Mouse (Mus musculus) lung, embryonic 14.5 days (tissue): ENCODE measurements around the gene Coq2. TPM values are rescaled to one million over a fixed set of nuclear protein-coding genes. Genes with fewer than 3 reads are reported as not detected.

Source experiments
- ATAC-seq: fragments of 200-750 bp; cut with Nextera tagmentation; 2 replicates; pipeline ENCODE4 v1.8.0; 2017; ENCODE audit warnings: mild to moderate bottlenecking, moderate TSS enrichment, moderate library complexity; ENCODE audit not compliant: insufficient read depth
- DNase-seq: peaks from one replicate; pipeline ENCODE4 v3.0.0-alpha.2; 2015
- H3K27ac ChIP-seq: fragments of 300-500 bp; sonication (generic); 2 replicates; pipeline ENCODE4 v1.5.1; 2014; ENCODE audit warnings: low read depth, mild to moderate bottlenecking, moderate library complexity
- H3K27me3 ChIP-seq: fragments of 300-500 bp; sonication (generic); 2 replicates; pipeline ENCODE4 v1.6.1; 2014; ENCODE audit warnings: low read length, control low read depth; ENCODE audit not compliant: insufficient read depth
- H3K36me3 ChIP-seq: fragments of 300-500 bp; sonication (generic); 2 replicates; pipeline ENCODE4 v1.6.1; 2014; ENCODE audit warnings: control low read depth; ENCODE audit not compliant: insufficient read depth
- H3K4me1 ChIP-seq: fragments of 300-500 bp; sonication (generic); 2 replicates; pipeline ENCODE4 v1.6.1; 2014; ENCODE audit warnings: antibody characterized with exemption, control low read depth; ENCODE audit not compliant: insufficient read depth
- H3K4me2 ChIP-seq: fragments of 300-500 bp; sonication (generic); 2 replicates; pipeline ENCODE4 v1.6.1; 2014; ENCODE audit warnings: mild to moderate bottlenecking
- H3K4me3 ChIP-seq: fragments of 300-500 bp; sonication (generic); 2 replicates; pipeline ENCODE4 v1.5.1; 2014; ENCODE audit warnings: low read depth, low read length
- H3K9ac ChIP-seq: fragments of 300-500 bp; sonication (generic); 2 replicates; pipeline ENCODE4 v1.6.1; 2014
- H3K9me3 ChIP-seq: fragments of 300-500 bp; sonication (generic); 2 replicates; pipeline ENCODE4 v1.6.1; 2016; ENCODE audit warnings: low read depth, low read length, control low read depth
- CTCF ChIP-seq: IDR thresholded peaks from 2 replicates; pipeline ENCODE4 v1.5.1; 2016; ENCODE audit warnings: antibody characterized with exemption, low read depth
- WGBS: fragments of 180-500 bp; shearing (Covaris S2); extraction: QIAGEN DNeasy Blood & Tissue Kit; methylation state at CpG from one replicate; pipeline ENCODE4 v1.1.7; 2014; 5-methylcytosine and 5-hydroxymethylcytosine counted together
- polyA plus RNA-seq: library from polyadenylated mRNA; unstranded; fragments of >200 nt; fragmentation: Nextera tagmentation; extraction: Ambion mirVana; gene quantifications from 2 replicates; pipeline ENCODE4 v1.2.1, GENCODE M21; 2014

The Coq2 gene
- 68.7 and 70.9 TPM in 2 replicates for polyA plus RNA-seq

DNA sequence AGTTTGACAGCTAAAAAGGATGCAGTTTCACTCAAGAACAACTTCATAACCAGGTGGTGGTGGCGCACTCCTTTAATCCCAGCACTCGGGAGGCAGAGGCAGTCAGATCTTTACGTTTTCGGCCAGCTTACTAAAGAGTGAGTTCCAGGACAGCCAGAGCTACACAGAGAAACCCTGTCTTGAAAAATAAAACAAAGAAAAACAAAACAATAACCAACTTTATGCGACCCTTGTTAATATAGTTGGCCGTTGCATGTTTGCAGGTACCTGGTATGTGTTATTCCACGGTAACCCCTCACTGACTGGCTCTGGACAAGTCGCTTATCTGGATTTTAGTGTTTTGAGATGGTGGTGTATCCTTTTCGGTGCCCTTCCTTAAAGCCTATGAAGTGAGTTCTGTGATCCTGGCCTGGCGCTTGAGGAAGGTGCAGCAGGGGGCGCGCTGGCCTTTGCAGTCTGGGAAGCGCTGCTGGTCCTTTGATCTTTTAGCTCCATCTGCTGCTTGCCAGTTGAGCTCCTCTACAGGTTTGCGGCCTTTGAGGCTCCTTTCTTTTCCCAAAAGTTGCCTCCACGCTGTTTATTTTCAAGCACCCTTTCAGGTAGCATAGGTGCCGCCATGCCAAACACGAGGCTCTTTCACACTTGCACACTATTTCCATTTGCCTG lies at the start of gene Coq2:
Gene Coq2 (minus strand): TSS at position 430 of the 666 bp plus-strand sequence.
- Histone ChIP-seq H3K4me2 (peak within 1 kb of the TSS; percentile 80), H3K9me3 (no peaks in the 10 kb centered on the region), H3K4me3 (peak within 1 kb of the TSS; percentile 78), H3K9ac (peak within 1 kb of the TSS; percentile 80), H3K36me3 (peaks cover 5% of the 10 kb centered on the region; the same call in 1 of the 2 replicates), H3K4me1 (peaks cover 8% of the 10 kb centered on the region; the same call in 1 of the 2 replicates), H3K27me3 (no peaks in the 10 kb centered on the region), H3K27ac (peak within 1 kb of the TSS; percentile 78)
- DNase-seq (peak; percentile 93), ATAC-seq (peak; percentile 65; the same call in 1 of the 2 replicates)
- TF ChIP-seq CTCF = peak; percentile 92
- 10% methylated on average over 17 of the region's 17 CpGs for WGBS

GRCm38 (mm10) chr5:100719235-100720088 lies 44.5 kb upstream of the Coq2 start, which contains the start of gene Hpse:
Gene Hpse (minus strand): TSS chr5:100719716.
- TF ChIP-seq CTCF = no peak
- peak; percentile 90 for ATAC-seq
- H3K9me3 ChIP-seq = peaks cover 3% of the 10 kb centered on the region; the same call in 1 of the 2 replicates
- peak within 1 kb of the TSS; percentile 52 for H3K4me3 ChIP-seq
- no peak within 1 kb of the TSS for H3K27ac ChIP-seq
- no peaks in the 10 kb centered on the region for H3K36me3 ChIP-seq
- H3K4me1 ChIP-seq = no peaks in the 10 kb centered on the region
- 0% methylated on average over 53 of the region's 56 CpGs for WGBS
- H3K4me2 ChIP-seq = peak within 1 kb of the TSS; percentile 95
- peaks cover 4% of the 10 kb centered on the region; the same call in 1 of the 2 replicates for H3K27me3 ChIP-seq
- peak; percentile 69 for DNase-seq
- peak within 1 kb of the TSS; percentile 50 for H3K9ac ChIP-seq

- Histone ChIP-seq H3K27ac (no peak overlapping the region), H3K9me3 (no peaks in the 10 kb centered on the region), H3K4me3 (no peak overlapping the region), H3K4me1 (no peaks in the 10 kb centered on the region), H3K4me2 (no peak overlapping the region), H3K27me3 (peaks cover 4% of the 10 kb centered on the region; the same call in 1 of the 2 replicates), H3K9ac (no peak overlapping the region), H3K36me3 (no peaks in the 10 kb centered on the region)
- ATAC-seq = no peak
- 90% methylated on average over 15 of the region's 15 CpGs for WGBS
- TF ChIP-seq CTCF = no peak
- no peak for DNase-seq
Measured at GRCm38 (mm10) chr5:100716762-100717161, 41.8 kb upstream of the Coq2 start.

- WGBS = 70% methylated on average over 6 of the region's 6 CpGs
- no peaks in the 10 kb centered on the region for H3K27me3 ChIP-seq
- no peak for DNase-seq
- no peaks in the 10 kb centered on the region for H3K36me3 ChIP-seq
- no peak overlapping the region for H3K4me2 ChIP-seq
- H3K4me3 ChIP-seq = no peak overlapping the region
- no peak for ATAC-seq
- H3K4me1 ChIP-seq = no peaks in the 10 kb centered on the region
- no peak overlapping the region for H3K27ac ChIP-seq
- TF ChIP-seq CTCF = no peak
- no peak overlapping the region for H3K9ac ChIP-seq
- H3K9me3 ChIP-seq = no peaks in the 10 kb centered on the region
Measured at GRCm38 (mm10) chr5:100711219-100711618, 36.3 kb upstream of the Coq2 start.

DNA sequence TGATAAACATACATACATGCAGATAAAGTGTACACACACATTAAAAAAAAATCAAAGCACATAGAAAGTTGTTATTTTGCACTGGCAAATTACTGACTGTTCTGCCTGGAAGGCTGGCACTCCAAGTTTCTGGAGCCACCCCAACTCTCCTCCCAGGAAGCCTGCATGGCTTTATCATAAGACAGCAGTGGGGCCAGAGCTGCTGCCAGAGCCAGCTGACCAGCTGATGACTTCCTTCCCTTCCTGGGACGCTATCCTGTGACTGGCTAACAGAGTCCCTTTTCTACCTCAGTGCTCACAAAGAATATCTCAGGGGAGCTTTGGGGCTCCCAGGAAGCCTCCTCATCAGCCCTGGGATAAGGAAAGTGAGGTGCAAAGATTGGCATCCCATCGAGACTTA lies 35.1 kb upstream of the Coq2 start:
- DNase-seq = no peak
- WGBS = 47% methylated on average over 2 of the region's 2 CpGs
- no peak for ATAC-seq
- no peaks in the 10 kb centered on the region for H3K9me3 ChIP-seq
- H3K9ac ChIP-seq = no peak overlapping the region
- H3K4me2 ChIP-seq = no peak overlapping the region
- no peaks in the 10 kb centered on the region for H3K4me1 ChIP-seq
- H3K4me3 ChIP-seq = no peak overlapping the region
- H3K36me3 ChIP-seq = no peaks in the 10 kb centered on the region
- H3K27ac ChIP-seq = no peak overlapping the region
- no peak for TF ChIP-seq CTCF
- no peaks in the 10 kb centered on the region for H3K27me3 ChIP-seq

DNA sequence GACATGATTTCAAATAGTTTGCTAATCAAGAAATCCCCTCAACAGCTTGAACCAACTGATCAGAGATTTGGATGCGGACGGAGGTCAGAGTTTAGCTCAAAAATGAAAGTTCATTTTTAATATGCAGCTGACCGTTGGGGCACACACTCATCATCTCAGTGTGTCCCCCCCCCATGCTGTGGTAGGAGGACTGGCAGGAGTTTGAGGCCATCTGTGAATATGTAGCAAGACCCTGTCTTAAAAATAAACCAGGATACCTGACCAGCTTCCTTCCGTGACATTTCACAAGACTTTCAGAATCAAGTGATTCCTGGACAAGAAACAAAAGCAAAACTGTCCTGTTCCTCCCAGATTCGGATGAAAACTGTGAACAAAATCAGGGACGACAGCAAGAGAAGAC lies 34.1 kb upstream of the Coq2 start:
- Histone ChIP-seq H3K4me2 (no peak overlapping the region), H3K4me1 (no peaks in the 10 kb centered on the region), H3K4me3 (no peak overlapping the region), H3K9ac (no peak overlapping the region), H3K27ac (no peak overlapping the region), H3K27me3 (no peaks in the 10 kb centered on the region), H3K9me3 (no peaks in the 10 kb centered on the region; the same call in 1 of the 2 replicates), H3K36me3 (no peaks in the 10 kb centered on the region)
- no peak for ATAC-seq
- TF ChIP-seq CTCF = no peak
- WGBS = 85% methylated on average over 6 of the region's 6 CpGs
- DNase-seq = no peak

DNA sequence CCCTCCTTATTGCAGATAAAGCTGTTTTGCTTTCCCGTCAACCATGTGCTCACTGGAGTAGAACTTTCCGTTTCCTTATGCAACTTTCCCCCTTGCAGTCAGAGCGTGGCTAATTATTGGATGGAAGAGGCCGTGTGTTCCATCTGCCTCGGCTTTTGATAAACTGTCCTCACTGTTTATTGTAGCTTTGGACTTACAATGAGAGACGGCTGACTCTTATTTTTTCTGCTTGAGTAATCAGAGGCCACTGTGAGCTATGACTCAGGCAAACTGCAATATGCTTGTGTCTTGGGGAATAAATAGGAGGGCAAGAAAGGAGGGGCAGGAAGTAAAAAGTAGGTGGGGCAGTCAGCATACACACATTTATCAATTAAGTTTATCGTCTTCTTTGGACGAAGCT lies 31.7 kb upstream of the Coq2 start:
- no peak overlapping the region for H3K4me2 ChIP-seq
- 66% methylated on average over 8 of the region's 8 CpGs for WGBS
- H3K27me3 ChIP-seq = no peaks in the 10 kb centered on the region
- no peaks in the 10 kb centered on the region for H3K4me1 ChIP-seq
- no peak for DNase-seq
- no peak overlapping the region for H3K4me3 ChIP-seq
- H3K36me3 ChIP-seq = no peaks in the 10 kb centered on the region
- no peak for TF ChIP-seq CTCF
- H3K27ac ChIP-seq = no peak overlapping the region
- H3K9ac ChIP-seq = no peak overlapping the region
- no peak for ATAC-seq
- no peaks in the 10 kb centered on the region; the same call in 1 of the 2 replicates for H3K9me3 ChIP-seq
